24 mouse cellular contexts compared by ENCODE assay signal in the genomic region with DNA sequence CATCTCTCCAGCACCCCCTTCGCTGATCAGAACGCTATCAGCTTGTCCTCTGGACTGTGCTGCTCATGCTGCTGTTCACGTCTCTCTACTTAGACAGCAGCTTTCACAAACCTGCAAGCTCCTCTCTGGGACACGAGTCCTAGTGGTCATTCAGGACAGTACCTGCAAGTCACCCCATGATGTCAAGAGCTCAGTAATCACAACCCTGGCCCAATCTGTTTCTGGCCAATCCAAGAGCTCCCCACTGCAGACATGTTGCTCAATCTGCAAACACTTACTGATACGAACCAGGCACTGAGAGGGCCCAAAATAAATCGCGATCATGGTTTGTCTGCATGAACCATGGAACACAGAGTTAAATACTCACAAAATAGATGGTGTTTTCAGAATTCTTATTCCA. TPM values are rescaled to one million over a fixed set of nuclear protein-coding genes. Genes with fewer than 3 reads are reported as not detected.
DNase-seq lines count a peak whose midpoint lies in the region; ATAC-seq and TF ChIP-seq lines count a peak whose summit lies in the region.
"Had no signal": no experiment of that assay in that cellular context is flagged by ENCODE, and none has a peak within 500 bp of the region (broad histone marks: within the 10 kb centered on the region; RNA-seq: fewer than 3 reads in every experiment).

No protein-coding gene starts in this region.

- peak overlapping the region; percentile 64; the same call in 1 of the 2 replicates for H3K27ac ChIP-seq in liver, embryonic 13.5 days
- no peak overlapping the region for H3K27ac ChIP-seq in midbrain, embryonic 15.5 days
- no peak overlapping the region for H3K27ac ChIP-seq in forebrain, postnatal 0 days (ENCODE audit: low read depth, low read length)
- H3K27ac ChIP-seq: forebrain, embryonic 10.5 days; heart, embryonic 13.5 days; hindbrain, embryonic 13.5 days; kidney, postnatal 0 days; limb, embryonic 10.5 days; neural tube, embryonic 15.5 days had no signal

- H3K4me3 ChIP-seq in liver, embryonic 13.5 days (replicated peaks): no peak overlapping the region
- H3K4me3 ChIP-seq in lung, adult 2 months (replicated peaks; ENCODE audit: extremely low read depth, low read depth, low read length): no peak overlapping the region
- no peak overlapping the region for H3K4me3 ChIP-seq in midbrain, embryonic 15.5 days
- H3K4me3 ChIP-seq in forebrain, postnatal 0 days (ENCODE audit: low read depth, low read length): no peak overlapping the region
- H3K4me3 ChIP-seq: forebrain, embryonic 10.5 days; heart, embryonic 13.5 days; hindbrain, embryonic 13.5 days; limb, embryonic 10.5 days; neural tube, embryonic 15.5 days had no signal

- H3K9me3 ChIP-seq in liver, embryonic 13.5 days (replicated peaks): no peaks in the 10 kb centered on the region
- no peaks in the 10 kb centered on the region for H3K9me3 ChIP-seq in midbrain, embryonic 15.5 days
- no peaks in the 10 kb centered on the region for H3K9me3 ChIP-seq in forebrain, postnatal 0 days (ENCODE audit: low read length)
- H3K9me3 ChIP-seq: forebrain, embryonic 10.5 days; heart, embryonic 13.5 days; hindbrain, embryonic 13.5 days; limb, embryonic 10.5 days; neural tube, embryonic 15.5 days had no signal

- peaks cover 58% of the 10 kb centered on the region for H3K36me3 ChIP-seq in liver, embryonic 13.5 days
- H3K36me3 ChIP-seq in midbrain, embryonic 15.5 days (replicated peaks): peaks cover 31% of the 10 kb centered on the region
- peaks cover 39% of the 10 kb centered on the region for H3K36me3 ChIP-seq in forebrain, postnatal 0 days (ENCODE audit: insufficient read depth)

- no peaks in the 10 kb centered on the region for H3K27me3 ChIP-seq in liver, embryonic 13.5 days
- no peaks in the 10 kb centered on the region for H3K27me3 ChIP-seq in midbrain, embryonic 15.5 days (replicated peaks)
- no peaks in the 10 kb centered on the region for H3K27me3 ChIP-seq in forebrain, postnatal 0 days (ENCODE audit: insufficient read depth, low read length)
- H3K27me3 ChIP-seq: heart, embryonic 13.5 days; hindbrain, embryonic 13.5 days; neural tube, embryonic 15.5 days had no signal

- peaks cover 18% of the 10 kb centered on the region for H3K4me1 ChIP-seq in liver, embryonic 13.5 days (replicated peaks)
- H3K4me1 ChIP-seq in lung, adult 2 months (ENCODE audit: control insufficient read depth, insufficient read depth, low read length): peaks cover 13% of the 10 kb centered on the region
- peaks cover 17% of the 10 kb centered on the region for H3K4me1 ChIP-seq in midbrain, embryonic 15.5 days
- H3K4me1 ChIP-seq in forebrain, postnatal 0 days (ENCODE audit: insufficient read depth): peaks cover 8% of the 10 kb centered on the region

- no peak for TF ChIP-seq CTCF in lung, adult 2 months (IDR thresholded peaks at IDR 0.05; ENCODE audit: insufficient read depth, low read length)
- no peak for TF ChIP-seq CTCF in forebrain, postnatal 0 days (IDR thresholded peaks at IDR 0.05; ENCODE audit: low read depth)

- WGBS in liver, embryonic 13.5 days (ENCODE audit: insufficient replicate concordance): 76% methylated on average over 7 of the region's 7 CpGs
- 77% methylated on average over 7 of the region's 7 CpGs for WGBS in lung, adult 2 months
- 95% methylated on average over 7 of the region's 7 CpGs for WGBS in midbrain, embryonic 15.5 days
- WGBS in forebrain, postnatal 0 days: 91% methylated on average over 7 of the region's 7 CpGs

- DNase-seq in adrenal gland, adult 2 months: peak; percentile 17
- DNase-seq in adrenal gland, adult 8-10 months: no peak
- peak; percentile 22 for DNase-seq in ES-CJ7 (ENCODE audit: low read depth, low spot score)
- no peak for DNase-seq in liver, embryonic 13.5 days
- DNase-seq in lung, adult 2 months: peak; percentile 28
- no peak for DNase-seq in forebrain, postnatal 0 days
- no peak for DNase-seq in adrenal gland, adult (ENCODE audit: inconsistent age in 2 of 2, low spot score in 1 of 2)
- DNase-seq: cerebellum, adult 11-12 months; cerebellum, postnatal 14 days; gastrocnemius, postnatal 36 days; kidney, adult 18-20 months; lung, embryonic 14.5 days; right cerebral cortex, postnatal 14 days; thymus, postnatal 14 days had no signal

- ATAC-seq in liver, embryonic 13.5 days (ENCODE audit: low read depth): peak; percentile 84
- no peak for ATAC-seq in midbrain, embryonic 15.5 days (replicated peaks)
- ATAC-seq in forebrain, postnatal 0 days: no peak

- H3K4me2 ChIP-seq in liver, embryonic 13.5 days: no peak overlapping the region
- no peak overlapping the region for H3K4me2 ChIP-seq in midbrain, embryonic 15.5 days
- H3K4me2 ChIP-seq in forebrain, postnatal 0 days (ENCODE audit: low read depth): no peak overlapping the region
- H3K4me2 ChIP-seq: heart, embryonic 13.5 days; hindbrain, embryonic 13.5 days; lung, embryonic 14.5 days; midbrain, embryonic 11.5 days; neural tube, embryonic 15.5 days had no signal

- H3K9ac ChIP-seq in liver, embryonic 13.5 days: no peak overlapping the region
- no peak overlapping the region for H3K9ac ChIP-seq in midbrain, embryonic 15.5 days
- H3K9ac ChIP-seq in forebrain, postnatal 0 days: no peak overlapping the region
- H3K9ac ChIP-seq: heart, embryonic 13.5 days; hindbrain, embryonic 13.5 days; lung, embryonic 14.5 days; neural tube, embryonic 15.5 days had no signal

- no peak for TF ChIP-seq POLR2A in lung, adult 2 months (IDR thresholded peaks at IDR 0.05; ENCODE audit: borderline replicate concordance, extremely low read depth, low read depth, low read length)

RNA-seq across cellular contexts. Expression of a gene that starts 6.7 kb away (rescaled TPM):
- 10 to 100 TPM; 16.8 to 22.5 TPM for total RNA-seq in adrenal gland, adult 2 months (2021)
- 0.71 and 1.2 TPM in 2 replicates for polyA plus RNA-seq in adrenal gland, adult 2 months (2012; rRNA removed)
- 10 to 100 TPM; 22.5 to 30.3 (median 26.7) TPM for total RNA-seq in adrenal gland, adult 8-10 months (2022)
- polyA plus RNA-seq in liver, embryonic 13.5 days (2015; fragmentation: Nextera tagmentation; extraction: Ambion mirVana): 22.6 and 25.4 TPM in 2 replicates
- polyA plus RNA-seq in lung, adult 2 months (2012; rRNA removed): 3.2 and 5.1 TPM in 2 replicates
- 37.5 and 39.2 TPM in 2 replicates for polyA plus RNA-seq in midbrain, embryonic 15.5 days (2015; fragmentation: Nextera tagmentation; extraction: Ambion mirVana)
- total RNA-seq in forebrain, postnatal 0 days (2014; rRNA removed): 15.3 and 19.3 TPM in 2 replicates
- 8.0 and 13.9 TPM in 2 replicates for polyA plus RNA-seq in forebrain, postnatal 0 days (2015; fragmentation: Nextera tagmentation; extraction: Ambion mirVana)

RNA-seq across cellular contexts. Expression of a gene that starts 6.9 kb away (rescaled TPM):
- total RNA-seq in adrenal gland, adult 2 months (2021): 10 to 100 TPM; 81.4 to 86.1 TPM
- 8.4 and 9.1 TPM in 2 replicates for polyA plus RNA-seq in adrenal gland, adult 2 months (2012; rRNA removed)
- 10 to 100 TPM; 73.5 to 99.8 (median 89.0) TPM for total RNA-seq in adrenal gland, adult 8-10 months (2022)
- 36.8 and 50.0 TPM in 2 replicates for polyA plus RNA-seq in liver, embryonic 13.5 days (2015; fragmentation: Nextera tagmentation; extraction: Ambion mirVana)
- polyA plus RNA-seq in lung, adult 2 months (2012; rRNA removed): 9.0 and 15.5 TPM in 2 replicates
- polyA plus RNA-seq in midbrain, embryonic 15.5 days (2015; fragmentation: Nextera tagmentation; extraction: Ambion mirVana): 28.8 and 33.1 TPM in 2 replicates
- 27.0 and 35.0 TPM in 2 replicates for total RNA-seq in forebrain, postnatal 0 days (2014; rRNA removed)
- 21.5 and 25.1 TPM in 2 replicates for polyA plus RNA-seq in forebrain, postnatal 0 days (2015; fragmentation: Nextera tagmentation; extraction: Ambion mirVana)

RNA-seq across cellular contexts. Expression of a gene that starts 8.5 kb away (rescaled TPM):
- 10 to 100 TPM; 20.4 to 35.6 TPM for total RNA-seq in adrenal gland, adult 2 months (2021)
- polyA plus RNA-seq in adrenal gland, adult 2 months (2012; rRNA removed): 28.0 and 46.2 TPM in 2 replicates
- 10 to 100 TPM; 32.5 to 34.6 (median 32.9) TPM for total RNA-seq in adrenal gland, adult 8-10 months (2022)
- polyA plus RNA-seq in liver, embryonic 13.5 days (2015; fragmentation: Nextera tagmentation; extraction: Ambion mirVana): 7.5 and 10.2 TPM in 2 replicates
- polyA plus RNA-seq in lung, adult 2 months (2012; rRNA removed): 16.3 and 20.5 TPM in 2 replicates
- polyA plus RNA-seq in midbrain, embryonic 15.5 days (2015; fragmentation: Nextera tagmentation; extraction: Ambion mirVana): 15.3 and 16.2 TPM in 2 replicates
- 25.8 and 26.7 TPM in 2 replicates for total RNA-seq in forebrain, postnatal 0 days (2014; rRNA removed)
- 7.4 and 9.7 TPM in 2 replicates for polyA plus RNA-seq in forebrain, postnatal 0 days (2015; fragmentation: Nextera tagmentation; extraction: Ambion mirVana)

RNA-seq across cellular contexts. Expression of a gene that starts 20.6 kb away (rescaled TPM):
- 10 to 100 TPM in 1 of 2 experiments, 1 to 10 TPM in 1; 7.8 to 13.8 TPM for total RNA-seq in adrenal gland, adult 2 months (2021)
- 7.4 and 9.2 TPM in 2 replicates for polyA plus RNA-seq in adrenal gland, adult 2 months (2012; rRNA removed)
- 10 to 100 TPM; 16.5 to 25.6 (median 19.5) TPM for total RNA-seq in adrenal gland, adult 8-10 months (2022)
- 5.0 and 6.3 TPM in 2 replicates for polyA plus RNA-seq in liver, embryonic 13.5 days (2015; fragmentation: Nextera tagmentation; extraction: Ambion mirVana)
- polyA plus RNA-seq in lung, adult 2 months (2012; rRNA removed): 1.5 and 1.7 TPM in 2 replicates
- polyA plus RNA-seq in midbrain, embryonic 15.5 days (2015; fragmentation: Nextera tagmentation; extraction: Ambion mirVana): 718 and 742 TPM in 2 replicates
- 611 and 642 TPM in 2 replicates for total RNA-seq in forebrain, postnatal 0 days (2014; rRNA removed)
- polyA plus RNA-seq in forebrain, postnatal 0 days (2015; fragmentation: Nextera tagmentation; extraction: Ambion mirVana): 634 and 640 TPM in 2 replicates
- total RNA-seq: megakaryocyte progenitor cell, adult 5-6 weeks had no signal
- polyA plus RNA-seq: testis, adult 2 months had no signal

RNA-seq across cellular contexts. Expression of a gene that starts 29.9 kb away (rescaled TPM):
- total RNA-seq in adrenal gland, adult 2 months (2021): 100 to 1,000 TPM; 209 to 250 TPM
- polyA plus RNA-seq in adrenal gland, adult 2 months (2012; rRNA removed): 901 and 1,116 TPM in 2 replicates
- 100 to 1,000 TPM; 181 to 218 (median 205) TPM for total RNA-seq in adrenal gland, adult 8-10 months (2022)
- polyA plus RNA-seq in liver, embryonic 13.5 days (2015; fragmentation: Nextera tagmentation; extraction: Ambion mirVana): 321 and 342 TPM in 2 replicates
- 50.9 and 94.1 TPM in 2 replicates for polyA plus RNA-seq in lung, adult 2 months (2012; rRNA removed)
- 160 and 166 TPM in 2 replicates for polyA plus RNA-seq in midbrain, embryonic 15.5 days (2015; fragmentation: Nextera tagmentation; extraction: Ambion mirVana)
- total RNA-seq in forebrain, postnatal 0 days (2014; rRNA removed): 19.5 and 24.3 TPM in 2 replicates
- 225 and 233 TPM in 2 replicates for polyA plus RNA-seq in forebrain, postnatal 0 days (2015; fragmentation: Nextera tagmentation; extraction: Ambion mirVana)

Comparison
In these comparisons a context has a peak if more than half of its experiments do, and no peak if none do; other contexts are left out.
1. DNase-seq: peak in adrenal gland, adult 2 months (single experiment), ES-CJ7 (single experiment) and lung, adult 2 months (single experiment); none in adrenal gland, adult 8-10 months (single experiment), liver, embryonic 13.5 days (single experiment), forebrain, postnatal 0 days (single experiment) and adrenal gland, adult (0 of 2).